Mouse (Mus musculus): Measurements from ENCODE around the gene Slc16a3. TPM values are rescaled to one million over a fixed set of nuclear protein-coding genes. Genes with fewer than 3 reads are reported as not detected.

The Slc16a3 gene
- polyA plus RNA-seq (2012; rRNA removed) = 41.9 and 46.1 TPM in 2 replicates

DNA sequence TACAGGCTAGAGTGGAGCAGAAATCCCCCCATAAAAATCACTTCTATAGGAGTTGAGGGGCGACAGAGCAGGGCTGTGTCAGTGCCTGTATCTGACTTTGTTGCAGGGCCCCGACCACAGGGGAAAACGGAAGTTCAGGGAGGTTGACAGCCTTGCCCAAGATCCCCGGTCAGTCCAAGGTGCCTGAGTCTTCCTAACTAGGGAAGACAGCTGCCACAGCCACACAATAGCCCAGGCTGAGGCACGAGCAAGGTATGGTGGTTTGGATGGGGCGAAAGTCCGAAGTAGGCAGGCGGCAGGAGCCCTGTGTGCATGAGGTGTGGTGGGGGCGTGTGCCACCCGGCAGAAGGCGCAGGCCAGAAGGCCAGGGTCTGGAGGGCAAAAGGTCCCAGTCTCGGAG lies at the start of gene Slc16a3:
TSS of gene Slc16a3 (plus strand) at position 153 of the 400 bp plus-strand sequence.

DNA sequence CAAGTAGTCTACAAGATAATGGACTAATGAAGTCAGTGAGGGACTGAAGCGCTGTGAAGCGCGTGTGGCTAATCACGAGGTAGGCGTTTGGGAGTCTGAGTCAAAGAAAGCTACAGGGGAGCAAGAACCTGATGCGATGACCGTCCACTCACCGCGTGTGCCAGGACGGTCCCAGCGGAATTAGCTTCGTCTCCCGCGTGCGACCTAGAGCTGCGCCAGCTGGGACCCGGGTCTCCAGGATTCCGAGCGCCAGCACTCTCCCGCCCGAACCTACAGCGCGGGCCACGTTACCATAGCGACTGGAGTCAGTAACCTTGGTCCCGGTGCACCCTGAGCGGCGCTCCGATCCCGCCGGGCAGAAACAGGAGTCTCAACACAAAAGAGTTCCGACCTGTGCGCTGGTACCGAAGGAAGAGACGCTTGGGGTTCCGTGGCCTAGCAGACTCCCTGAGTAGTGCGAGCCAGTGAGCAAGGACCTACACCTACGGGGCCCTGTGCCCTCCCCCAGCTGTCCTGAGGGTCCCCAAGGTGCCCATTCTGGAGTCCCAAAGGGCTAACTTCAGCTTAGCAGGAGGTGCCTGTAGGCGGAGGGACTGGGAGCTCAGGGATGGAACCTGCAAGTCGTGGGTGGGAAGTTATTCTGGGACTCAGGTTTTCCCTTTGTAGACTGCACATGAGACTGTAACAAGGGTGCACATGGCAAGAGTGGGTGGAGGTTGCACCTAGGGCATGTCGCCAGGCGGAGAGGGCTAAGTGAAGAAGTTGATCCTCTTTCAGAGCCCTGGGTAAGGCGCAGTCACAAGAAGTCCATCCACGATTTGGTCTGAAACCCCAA lies 15.5 kb upstream of the Slc16a3 start, which contains the start of gene Ccdc57:
TSS of gene Ccdc57 (minus strand) at position 309 of the 835 bp plus-strand sequence.

DNA sequence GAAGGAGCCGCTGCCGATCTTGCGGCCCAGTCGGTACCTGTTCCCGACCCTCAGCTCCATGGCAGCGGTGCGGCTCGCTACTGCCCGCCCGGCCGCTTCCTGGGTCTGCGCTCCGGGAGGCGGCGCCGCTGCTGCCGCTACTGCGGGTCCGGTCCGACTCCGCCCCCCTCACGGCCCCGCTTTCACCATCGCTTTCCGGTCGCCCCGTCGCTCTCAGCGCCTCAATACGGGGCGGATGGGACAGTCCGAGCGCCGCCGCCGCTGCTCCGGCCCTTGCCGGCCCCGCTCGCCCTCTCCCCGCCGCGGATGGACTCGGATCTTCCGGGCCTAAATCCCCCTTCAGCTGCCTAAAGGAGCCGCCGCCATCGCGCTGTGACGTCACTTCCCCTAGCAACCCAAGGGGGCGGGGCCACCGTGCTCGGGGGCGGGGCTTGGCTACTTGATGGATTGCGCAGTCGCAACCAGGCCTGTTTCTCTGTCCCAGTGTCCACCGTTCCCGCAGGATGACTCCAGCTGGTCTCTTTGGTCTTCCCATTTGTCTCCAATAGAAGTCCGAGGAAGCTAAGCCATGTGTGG lies 42.8 kb downstream of the Slc16a3 start, which contains the start of gene Csnk1d:
TSS of gene Csnk1d (minus strand) at position 380 of the 576 bp plus-strand sequence.

Other genes with a start within 250 kb of the Slc16a3 start
- 57.2 and 79.0 TPM in 2 replicates for gene Cenpx, start 234.7 kb upstream of the Slc16a3 start, polyA plus RNA-seq (2012; rRNA removed)
- 97.4 and 99.6 TPM in 2 replicates for gene Lrrc45, start 234.6 kb upstream of the Slc16a3 start, polyA plus RNA-seq (2012; rRNA removed)
- 54.5 and 76.4 TPM in 2 replicates for gene Rac3, start 227.0 kb upstream of the Slc16a3 start, polyA plus RNA-seq (2012; rRNA removed)
- 317 and 369 TPM in 2 replicates for gene Dcxr, start 221.2 kb upstream of the Slc16a3 start, polyA plus RNA-seq (2012; rRNA removed)
- 193 and 267 TPM in 2 replicates for gene Cbr2, start 216.4 kb upstream of the Slc16a3 start, polyA plus RNA-seq (2012; rRNA removed)
- 0.31 and 7.3 TPM in 2 replicates for gene Hmga1b, start 185.7 kb upstream of the Slc16a3 start, polyA plus RNA-seq (2012; rRNA removed)
- 74.0 and 77.8 TPM in 2 replicates for gene Rfng, start 164.3 kb upstream of the Slc16a3 start, polyA plus RNA-seq (2012; rRNA removed)
- 283 and 304 TPM in 2 replicates for gene Gps1, start 164.2 kb upstream of the Slc16a3 start, polyA plus RNA-seq (2012; rRNA removed)
- 54.8 and 64.2 TPM in 2 replicates for gene Dus1l, start 152.1 kb upstream of the Slc16a3 start, polyA plus RNA-seq (2012; rRNA removed)
- 1,315 and 1,722 TPM in 2 replicates for gene Fasn, start 123.9 kb upstream of the Slc16a3 start, polyA plus RNA-seq (2012; rRNA removed)
- gene Ccdc57, start 15.6 kb upstream of the Slc16a3 start, polyA plus RNA-seq (2012; rRNA removed) = 6.1 and 6.7 TPM in 2 replicates
- gene Csnk1d, start 42.9 kb downstream of the Slc16a3 start, polyA plus RNA-seq (2012; rRNA removed) = 83.9 and 91.8 TPM in 2 replicates
- gene Cd7, start 90.9 kb downstream of the Slc16a3 start, polyA plus RNA-seq (2012; rRNA removed) = 5.7 and 9.2 TPM in 2 replicates
- 2.3 and 2.4 TPM in 2 replicates for gene Sectm1b, start 115.1 kb downstream of the Slc16a3 start, polyA plus RNA-seq (2012; rRNA removed)
- gene Sectm1a, start 132.7 kb downstream of the Slc16a3 start, polyA plus RNA-seq (2012; rRNA removed) = 1.7 and 2.5 TPM in 2 replicates
- 0.43 and 0.53 TPM in 2 replicates for gene Tex19.2, start 170.2 kb downstream of the Slc16a3 start, polyA plus RNA-seq (2012; rRNA removed)
- gene Tex19.1, start 197.7 kb downstream of the Slc16a3 start, polyA plus RNA-seq (2012; rRNA removed) = 1.9 and 2.1 TPM in 2 replicates
- gene Uts2r, start 211.8 kb downstream of the Slc16a3 start, polyA plus RNA-seq (2012; rRNA removed) = 0.28 TPM in 1 of 2 replicates, not detected in the other

Measured in ovary, adult 2 months (tissue).